Mouse (Mus musculus) frontal cortex, postnatal 36 days (tissue): ENCODE results near the gene Ofcc1.

ENCODE experiments used
- DNase-seq, 2 experiments: peaks; one replicate each; pipeline ENCODE4 v3.0.0; 2022; ENCODE audit warnings: low spot score in 2 of 2

Ofcc1 gene

GRCm38 (mm10) chr13:40361288-40361687 lies at the start of gene Ofcc1:
TSS of gene Ofcc1 (minus strand) at chr13:40361450.
- DNase-seq = no peak

GRCm38 (mm10) chr13:40390120-40390519 lies 28.9 kb upstream of the Ofcc1 start:
- no peak for DNase-seq

DNA sequence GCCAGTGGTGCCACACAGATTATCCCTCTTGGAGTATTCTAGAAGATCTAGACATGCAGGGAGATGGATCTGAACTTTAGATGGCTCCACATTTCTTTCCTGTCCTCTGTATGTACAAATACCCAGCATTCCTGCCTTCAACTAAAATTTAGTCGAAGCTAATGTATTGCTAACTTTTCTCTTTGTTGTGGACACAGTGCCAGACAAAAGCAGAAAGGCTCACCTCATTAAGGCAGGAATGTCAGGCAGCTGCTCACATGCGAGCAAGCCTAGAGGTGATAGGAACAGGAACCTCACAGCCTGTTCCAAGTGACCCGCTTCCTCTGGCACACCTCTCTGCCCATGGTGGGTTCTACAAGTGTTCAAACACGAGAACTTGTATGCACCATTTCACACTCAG lies 26.2 kb upstream of the Ofcc1 start:
- no peak for DNase-seq

DNA sequence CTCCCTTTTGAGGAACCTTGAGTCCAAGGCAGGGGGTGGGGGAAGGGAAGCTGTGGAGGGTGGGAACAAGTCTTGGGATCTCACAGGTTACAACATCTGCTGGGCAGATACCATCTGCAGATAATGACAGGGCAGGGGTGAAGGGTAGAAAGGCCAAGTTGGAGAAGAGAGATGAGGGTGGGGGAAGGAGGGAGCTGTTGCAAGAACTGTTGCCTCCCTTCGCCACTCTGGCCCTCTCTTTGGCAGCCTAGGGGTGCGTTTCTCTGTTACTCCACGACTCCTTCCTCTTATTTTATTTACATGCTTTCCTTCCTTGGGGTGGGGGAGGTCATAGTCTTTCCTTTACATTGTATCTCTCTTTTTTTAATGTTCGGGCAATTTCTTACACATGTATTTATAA lies 23.7 kb upstream of the Ofcc1 start:
- no peak for DNase-seq

GRCm38 (mm10) chr13:40376773-40377172 lies 15.5 kb upstream of the Ofcc1 start:
- DNase-seq = no peak

DNA sequence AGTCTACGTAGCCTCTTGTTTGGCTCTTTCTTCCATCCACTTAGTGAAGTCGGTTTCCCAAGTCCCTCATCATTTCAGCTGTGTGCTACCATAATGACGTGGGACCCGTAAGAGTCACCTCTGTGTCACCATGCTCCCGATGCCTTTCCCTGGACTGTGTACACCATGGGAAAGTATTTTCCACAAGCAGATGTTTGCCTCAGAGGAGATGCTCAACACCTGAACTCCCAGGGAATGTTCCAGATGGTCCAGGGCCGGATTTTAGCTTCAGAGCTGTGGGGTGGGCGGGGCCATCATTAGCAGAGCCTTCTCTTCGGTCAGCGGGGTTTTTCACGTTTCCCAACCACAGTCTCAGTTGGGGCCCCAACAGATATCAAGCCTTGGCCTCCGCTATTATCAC lies 5.5 kb upstream of the Ofcc1 start:
- no peak for DNase-seq

DNA sequence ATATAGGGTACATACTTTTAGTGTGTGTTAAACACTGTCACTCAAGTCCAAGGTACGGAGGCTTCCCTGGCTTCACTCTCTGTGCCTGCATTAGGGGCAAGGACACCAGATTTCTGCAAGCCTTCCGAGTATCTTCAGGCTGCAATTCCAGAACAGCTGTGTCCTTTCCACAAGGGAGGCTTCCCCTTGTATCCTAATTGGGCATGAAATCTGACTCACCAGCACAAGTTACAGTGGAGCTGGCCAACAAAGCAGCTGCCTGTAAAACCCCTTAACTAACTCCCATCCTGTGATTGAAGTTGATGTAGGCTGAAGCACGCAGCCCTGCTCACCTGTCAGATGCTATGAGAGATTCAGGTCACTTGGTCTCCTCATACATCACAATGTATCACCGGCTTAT lies 3.6 kb upstream of the Ofcc1 start:
- peak in 1 of 2 experiments; percentile 2 for DNase-seq

DNA sequence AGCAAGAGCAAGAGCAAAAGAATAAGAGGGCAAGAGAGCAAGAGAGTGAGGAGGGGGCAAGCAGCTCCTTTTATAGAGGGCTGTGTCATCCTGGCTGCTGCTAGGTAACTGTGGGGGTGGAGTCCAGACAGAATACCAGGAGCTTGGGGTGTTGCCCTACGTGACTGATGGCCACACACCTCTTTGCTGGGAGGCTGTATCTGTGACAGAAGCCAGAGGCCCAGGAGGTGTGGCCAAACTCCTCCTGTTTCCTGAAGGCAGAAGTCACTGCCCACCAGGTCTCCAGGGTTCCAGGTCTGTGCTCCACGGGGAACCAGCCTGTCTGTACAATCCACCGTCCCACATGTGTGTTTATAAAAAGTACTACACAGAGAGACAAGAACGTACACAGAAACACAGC lies 558 bp downstream of the Ofcc1 start:
- no peak for DNase-seq

DNA sequence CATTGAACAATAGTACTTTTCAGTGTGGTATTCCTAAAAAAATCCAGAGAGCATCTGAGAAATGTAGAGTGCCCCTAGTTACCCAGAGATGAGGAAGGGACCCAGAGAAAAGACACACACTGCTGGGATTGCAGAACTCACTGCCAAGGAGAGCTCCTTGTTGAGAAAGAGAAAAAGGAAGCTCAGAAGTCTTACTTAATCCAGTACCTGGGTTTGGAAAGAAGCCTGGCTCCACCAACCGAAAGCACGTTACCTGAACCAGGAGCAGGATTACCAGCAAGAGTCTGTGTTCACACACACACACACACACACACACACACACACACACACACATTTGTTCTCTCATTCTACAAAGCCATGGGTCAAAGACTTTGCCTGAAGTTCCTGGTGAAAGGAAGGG lies 14.2 kb downstream of the Ofcc1 start:
- no peak for DNase-seq

- DNase-seq = no peak
These were observed 37.9 kb downstream of the Ofcc1 start for GRCm38 (mm10) chr13:40323301-40323700.

GRCm38 (mm10) chr13:40320814-40321525 lies 40.3 kb downstream of the Ofcc1 start:
- no peak for DNase-seq

DNA sequence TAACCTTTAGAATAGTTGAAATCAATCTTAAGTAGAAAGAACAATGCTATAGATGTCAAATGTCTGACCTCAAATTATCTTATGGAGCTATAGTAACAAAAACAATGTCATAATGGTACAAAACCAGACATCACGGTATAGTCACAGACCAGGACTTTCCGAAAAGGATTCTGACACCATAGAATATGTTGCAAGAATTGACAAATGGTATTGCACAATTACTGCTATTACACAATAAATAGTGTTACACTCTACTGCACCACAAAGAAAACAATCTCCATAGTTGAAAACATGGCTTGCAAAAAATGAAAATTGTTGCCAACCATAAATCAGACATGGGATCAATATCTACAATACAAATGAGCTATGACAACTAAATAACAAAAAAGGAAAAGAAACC lies 43.5 kb downstream of the Ofcc1 start:
- DNase-seq = no peak

DNA sequence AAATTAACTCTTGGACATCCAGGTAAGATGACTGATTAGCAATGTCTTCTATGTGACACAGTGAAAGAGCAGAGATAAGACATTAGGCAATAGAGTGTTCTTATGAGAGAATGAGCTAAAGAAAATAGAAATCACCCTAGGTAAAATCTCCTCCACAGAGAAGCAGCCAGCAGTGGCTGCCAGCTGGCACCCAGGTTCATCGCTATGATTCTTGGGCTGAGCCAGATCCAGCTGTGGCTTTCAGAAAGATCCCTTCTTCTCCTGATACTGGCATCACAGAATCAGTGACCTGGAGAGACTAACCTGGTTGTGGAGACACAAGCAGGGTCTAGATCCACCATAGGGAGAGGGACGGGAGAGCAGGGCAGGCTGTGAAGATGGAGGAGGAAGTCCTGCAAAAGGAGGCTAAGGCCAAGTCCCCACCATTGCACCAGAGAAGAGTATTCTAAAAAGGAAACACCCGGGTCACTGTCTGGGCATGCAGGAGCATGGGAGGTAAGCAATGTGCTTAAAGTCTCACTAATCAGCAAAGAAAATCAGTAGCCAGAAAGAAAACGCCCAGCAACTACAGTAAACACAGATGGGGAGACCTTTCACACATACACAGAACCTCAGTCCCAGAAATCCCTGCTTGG lies 46.0 kb downstream of the Ofcc1 start:
- DNase-seq = no peak

DNA sequence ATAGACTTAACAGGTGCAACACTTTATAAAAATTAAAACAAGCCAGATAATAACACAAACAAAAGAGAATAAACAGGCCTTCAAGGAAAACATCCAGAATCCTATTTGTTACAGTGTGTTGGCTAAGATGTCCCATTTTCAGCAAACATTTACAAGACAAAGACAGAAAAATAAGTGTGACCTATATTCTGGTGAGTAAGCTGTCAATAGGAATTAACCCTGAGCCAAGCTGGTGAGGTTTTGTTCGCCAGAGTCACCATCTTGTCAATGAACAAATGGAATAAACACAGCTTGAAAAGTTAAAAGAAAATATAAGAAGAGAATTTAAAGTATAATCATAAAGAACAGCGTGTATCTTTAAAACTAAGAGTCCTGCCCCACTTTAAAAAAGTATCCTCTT lies 68.4 kb downstream of the Ofcc1 start:
- DNase-seq = no peak

- DNase-seq = no peak
These were observed 70.4 kb downstream of the Ofcc1 start for GRCm38 (mm10) chr13:40290846-40291245.

DNA sequence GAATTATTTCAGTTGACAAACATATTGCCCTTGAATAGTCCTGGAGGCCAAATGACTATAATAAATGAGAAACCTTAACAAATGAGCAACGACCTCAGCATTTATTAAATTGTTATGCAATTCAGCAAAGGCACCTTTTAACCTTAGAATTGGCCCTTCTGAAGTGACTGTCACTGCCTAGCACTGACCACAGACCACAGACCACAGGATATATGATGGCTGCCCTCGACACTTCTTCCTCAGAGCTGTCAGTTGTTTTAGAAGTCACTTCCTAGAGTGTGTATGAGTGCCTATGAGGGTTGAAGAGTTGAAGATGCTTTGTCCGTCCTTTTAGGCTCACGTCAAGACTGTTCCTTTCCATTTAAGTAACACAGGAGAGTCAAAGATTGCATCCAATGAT lies 72.6 kb downstream of the Ofcc1 start:
- DNase-seq = no peak

DNA sequence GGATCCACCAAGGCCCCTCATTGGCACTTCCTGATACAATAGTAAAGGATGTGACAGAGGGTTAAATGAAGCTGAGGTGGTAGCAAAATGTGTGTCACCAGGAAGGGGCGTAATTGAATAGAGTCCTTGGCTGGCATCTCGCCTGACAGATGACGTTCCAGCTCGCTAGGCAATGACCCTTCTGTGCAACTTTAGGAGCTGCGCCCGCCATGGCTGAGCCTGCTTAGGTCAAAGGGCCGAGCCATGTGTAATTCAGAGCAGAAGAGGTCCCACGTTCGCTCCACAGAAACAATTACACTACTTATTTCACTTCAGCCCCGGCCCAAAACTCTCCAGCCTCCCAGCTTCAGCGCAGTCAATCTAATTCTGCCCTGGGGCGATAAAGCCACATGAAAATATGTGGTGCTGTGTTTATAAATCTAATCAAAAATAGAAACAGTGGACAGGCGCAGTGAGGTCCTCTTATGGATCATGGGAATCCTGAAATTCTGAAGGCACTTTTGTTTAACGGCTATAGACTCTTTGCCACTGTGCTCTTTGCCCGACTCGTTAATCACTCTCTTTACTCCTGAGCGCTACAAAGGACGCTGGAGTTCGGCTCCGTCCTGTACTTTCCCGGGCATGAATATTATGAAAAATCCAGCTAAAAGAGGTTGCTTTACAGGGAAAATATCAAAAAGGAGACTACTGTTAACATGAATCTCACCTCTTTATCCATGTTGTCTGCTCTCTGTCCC lies 73.8 kb downstream of the Ofcc1 start:
- no peak for DNase-seq

- no peak for DNase-seq
These were observed 75.9 kb downstream of the Ofcc1 start for GRCm38 (mm10) chr13:40285234-40285791.

- no peak for DNase-seq
These were observed 80.6 kb downstream of the Ofcc1 start for GRCm38 (mm10) chr13:40280616-40281015.

GRCm38 (mm10) chr13:40267546-40267945 lies 93.7 kb downstream of the Ofcc1 start:
- no peak for DNase-seq

- no peak for DNase-seq
These were observed 98.0 kb downstream of the Ofcc1 start for GRCm38 (mm10) chr13:40263087-40263807.

DNA sequence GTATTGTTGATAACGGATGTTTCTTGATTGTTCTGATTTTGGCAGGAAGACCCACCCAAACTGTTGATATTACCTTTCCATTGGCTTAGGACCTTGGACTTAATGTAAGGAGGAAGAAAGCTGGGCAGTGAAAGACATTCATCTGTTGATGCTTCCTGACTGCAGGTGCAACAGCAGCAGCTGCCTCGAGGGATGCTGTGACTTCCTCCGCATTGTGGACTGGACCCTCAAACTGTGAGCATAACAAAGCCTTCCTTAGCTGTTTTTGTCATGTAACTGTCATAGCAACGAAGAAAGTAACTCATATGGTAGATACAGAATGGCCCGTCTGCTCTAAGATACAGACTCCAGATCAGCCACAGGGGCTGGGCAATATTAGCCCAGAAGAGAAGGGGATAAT lies 102.5 kb downstream of the Ofcc1 start:
- DNase-seq = no peak
